Mouse (Mus musculus) gastrocnemius, adult 18-20 months (tissue): ENCODE data around the gene Oxgr1. TPM values are rescaled to one million over a fixed set of nuclear protein-coding genes. Genes with fewer than 3 reads are reported as not detected.

Experiments
- DNase-seq: peaks from one replicate; pipeline ENCODE4 v3.0.0; 2021; ENCODE audit warnings: low spot score
- total RNA-seq, 2 experiments: library from RNA; stranded (reverse); gene quantifications; 2 replicates each; pipeline ENCODE4 v1.2.3; 2021

Oxgr1 gene
- total RNA-seq, 2 experiments from 2014 or later, result not detected

DNA sequence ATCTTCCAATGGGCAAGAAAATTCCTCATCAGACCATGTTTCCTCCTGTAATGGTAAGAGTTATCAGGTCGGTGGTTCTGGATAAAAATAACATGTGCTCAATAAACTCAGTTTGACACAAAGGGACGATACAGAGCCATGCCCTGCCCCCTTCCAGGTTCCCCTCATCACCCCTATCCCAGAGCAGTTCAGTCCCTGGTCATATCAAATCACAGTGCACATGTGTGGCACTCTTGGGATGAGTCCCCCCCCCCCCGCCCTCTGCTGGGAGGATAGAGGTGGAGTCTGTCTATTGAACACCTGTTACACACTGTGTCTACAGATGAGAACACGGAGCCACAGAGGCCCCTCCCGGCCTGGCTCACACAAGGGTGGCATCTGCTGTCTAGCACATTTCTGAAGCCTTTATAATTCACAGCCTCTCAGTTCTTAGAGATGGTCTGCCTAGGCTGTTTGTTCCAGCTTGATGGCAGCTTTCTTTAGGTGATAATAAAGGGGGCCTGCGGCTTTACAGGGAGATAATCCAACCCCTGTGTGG, 61.5 kb downstream of the Oxgr1 start:
- DNase-seq, result no peak

Other genes starting within 250 kb of the Oxgr1 start
- 100 to 1,000 TPM; 299 to 300 TPM for gene Mbnl2, start 233.2 kb upstream of the Oxgr1 start, total RNA-seq